Mouse (Mus musculus): ENCODE measurements around the gene Eomes. TPM values are rescaled to one million over a fixed set of nuclear protein-coding genes. Genes with fewer than 3 reads are reported as not detected.

The Eomes gene
- polyA plus RNA-seq (2014; fragmentation: Illumina TruSeq; extraction: RNeasy Lipid Tissue Mini Kit (QIAGEN cat#74804); ENCODE audit: low read depth, low replicate concordance): not detected

DNA sequence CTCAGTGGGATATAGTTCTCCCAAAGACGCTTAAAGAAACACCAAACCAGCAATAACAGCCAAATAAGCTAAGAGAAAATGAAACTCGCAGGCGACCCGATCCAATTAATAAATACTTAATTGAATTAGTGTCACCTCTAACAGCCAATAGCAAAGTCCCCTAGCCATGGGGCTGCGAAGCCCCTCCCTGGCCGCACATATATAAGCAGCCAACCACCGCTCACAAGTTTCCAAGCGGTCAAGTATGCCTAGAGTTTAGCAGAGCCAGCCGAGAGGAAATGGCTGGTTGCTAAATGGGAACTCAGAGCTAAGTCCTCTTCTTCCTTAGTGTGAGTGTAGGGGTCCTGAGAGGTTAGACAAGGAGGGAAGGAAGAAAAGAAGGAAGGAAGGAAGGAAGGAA, at the start of gene Eomes:
Gene Eomes, plus strand, starts transcription at position 252 of the 400 bp plus-strand sequence.

GRCm38 (mm10) chr9:118506020-118506403, 28.0 kb downstream of the Eomes start, which contains the start of gene Golga4:
TSS of gene Golga4 (plus strand) at chr9:118506267.

Other genes with a start within 250 kb of the Eomes start
- gene Golga4, start 28.1 kb downstream of the Eomes start, polyA plus RNA-seq (2014; fragmentation: Illumina TruSeq; extraction: RNeasy Lipid Tissue Mini Kit (QIAGEN cat#74804); ENCODE audit: low read depth, low replicate concordance): 29.3 TPM
- gene Itga9, start 128.5 kb downstream of the Eomes start, polyA plus RNA-seq (2014; fragmentation: Illumina TruSeq; extraction: RNeasy Lipid Tissue Mini Kit (QIAGEN cat#74804); ENCODE audit: low read depth, low replicate concordance): 4.1 TPM

Measured in liver, adult 10 weeks (tissue).